Mouse (Mus musculus) natural killer cell, adult 2 months (primary cell): ENCODE results near the gene Brcc3.

Source experiments
- DNase-seq, 2 experiments: peaks; one replicate each; pipeline ENCODE4 v3.0.0; 2022; ENCODE audit warnings: low spot score in 2 of 2

Gene Brcc3

DNA sequence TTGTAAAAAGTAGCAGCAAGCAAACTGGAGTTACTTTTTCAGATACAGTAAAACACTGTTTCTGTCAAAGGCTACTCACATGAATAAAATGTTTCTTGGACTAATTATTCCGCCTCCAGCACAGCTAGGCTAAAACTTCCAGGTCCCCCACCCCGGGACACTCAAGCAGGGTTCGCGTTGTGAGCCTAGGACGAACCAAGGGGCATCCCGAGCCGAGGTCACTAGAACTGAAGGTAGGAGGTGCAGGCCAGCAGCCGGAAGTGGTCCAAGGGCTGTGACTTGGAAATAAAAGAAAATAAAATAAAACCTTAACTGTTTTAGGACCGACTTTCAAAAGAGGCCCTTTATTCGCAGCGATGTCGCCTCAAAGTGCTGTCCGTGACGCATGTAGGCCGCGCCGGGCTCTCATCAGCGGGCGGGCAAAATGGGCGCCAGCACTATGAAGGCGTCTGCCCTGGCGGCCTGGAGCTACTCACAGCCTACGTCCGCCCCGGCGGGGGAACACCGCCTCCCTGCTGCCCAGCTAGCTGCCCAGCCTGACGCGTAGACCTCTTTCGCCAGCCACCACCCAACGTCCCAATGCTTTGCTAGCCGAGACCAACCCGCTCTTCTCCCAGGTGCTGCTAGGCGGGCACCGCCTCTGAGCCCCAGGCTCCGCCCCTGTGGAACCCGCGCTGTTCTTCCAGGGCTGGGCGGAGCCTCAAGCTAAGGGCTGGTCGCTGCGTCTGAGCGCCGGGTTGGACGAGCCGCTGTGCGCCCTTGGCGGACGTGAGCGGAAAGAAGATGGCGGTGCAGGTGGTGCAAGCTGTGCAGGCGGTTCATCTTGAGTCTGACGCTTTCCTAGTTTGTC, at the start of gene Brcc3, which contains the start of the genes Cmc4 and Mtcp1:
Gene Brcc3 (plus strand): TSS at position 693 of the 850 bp plus-strand sequence.
Gene Cmc4 (minus strand): TSS at position 649 of the 850 bp plus-strand sequence.
Gene Mtcp1 (minus strand): TSS at position 653 of the 850 bp plus-strand sequence.
- peak; percentile 86 to 89 for DNase-seq

DNA sequence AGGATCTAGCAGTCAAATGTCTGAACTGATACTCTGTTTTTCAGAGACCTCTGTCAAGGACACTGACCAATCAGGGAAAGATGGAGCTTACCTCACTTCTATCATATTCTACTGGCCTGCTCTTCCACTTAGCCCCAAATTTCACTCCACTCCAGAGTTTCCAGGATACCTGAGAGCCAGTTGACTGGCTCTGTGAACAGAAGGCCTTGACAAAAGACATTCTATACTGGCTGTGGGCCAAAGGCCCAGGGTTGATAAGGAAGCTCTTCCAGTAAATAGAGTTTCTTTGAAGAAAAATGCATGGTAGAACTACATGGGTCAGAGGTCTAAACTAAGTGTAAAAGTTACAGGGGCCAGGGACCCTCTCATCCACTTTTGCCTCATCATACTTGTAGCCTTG, 46.2 kb upstream of the Brcc3 start:
- DNase-seq, result no peak

DNA sequence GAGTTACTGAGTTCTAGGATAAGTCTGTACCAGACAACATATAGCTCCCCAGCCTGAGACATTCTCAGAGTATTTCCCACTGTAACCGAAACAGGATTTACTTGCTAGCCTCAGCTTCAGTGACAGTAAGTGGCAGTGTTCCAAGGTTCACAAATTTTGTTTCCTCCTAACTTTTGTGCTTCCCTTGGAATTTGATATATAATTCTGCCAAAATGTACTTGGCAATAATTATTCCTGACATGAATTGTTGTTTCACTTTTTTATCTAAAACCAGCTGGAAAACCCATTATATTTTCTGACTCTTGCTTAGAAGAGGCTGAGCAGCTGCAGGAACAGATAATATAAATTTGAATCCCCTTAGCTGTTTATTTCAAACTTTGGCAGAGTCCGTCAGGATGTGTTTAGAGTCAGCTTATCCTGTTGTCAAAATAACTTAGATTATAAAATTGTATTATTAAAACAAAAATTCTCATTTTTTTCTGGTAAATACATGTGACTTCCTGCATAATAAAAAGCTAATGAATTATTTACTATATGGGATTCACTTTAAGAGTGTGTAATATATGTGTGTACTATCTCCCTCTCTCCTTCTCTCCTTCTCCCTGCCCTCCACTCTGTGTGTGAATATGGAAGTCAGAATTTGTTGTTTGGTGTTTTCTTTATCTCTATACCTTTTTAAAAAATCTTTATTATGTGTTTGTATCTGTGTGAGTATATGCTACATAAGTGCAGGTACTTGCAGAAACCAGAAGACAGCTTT, 43.6 kb upstream of the Brcc3 start:
- no peak for DNase-seq

DNA sequence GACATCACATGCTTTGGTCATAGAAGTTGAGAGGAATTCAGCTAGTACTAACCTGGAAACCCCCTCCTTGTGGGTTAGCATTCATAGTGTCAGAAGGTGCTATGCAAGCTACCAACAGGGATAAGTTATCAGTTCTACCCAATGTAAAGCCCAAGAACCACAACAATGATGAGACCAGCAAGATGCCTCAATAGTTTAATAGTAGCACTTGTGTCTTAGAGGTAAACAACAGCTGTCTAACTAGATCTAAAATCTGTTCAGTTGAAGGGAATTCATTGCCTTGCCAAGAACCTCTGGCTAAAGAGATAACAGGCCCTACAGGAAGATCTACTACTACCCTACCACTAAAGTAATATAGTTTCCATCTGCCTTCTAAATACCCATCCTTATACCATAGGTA, 39.6 kb upstream of the Brcc3 start:
- DNase-seq, result no peak

DNA sequence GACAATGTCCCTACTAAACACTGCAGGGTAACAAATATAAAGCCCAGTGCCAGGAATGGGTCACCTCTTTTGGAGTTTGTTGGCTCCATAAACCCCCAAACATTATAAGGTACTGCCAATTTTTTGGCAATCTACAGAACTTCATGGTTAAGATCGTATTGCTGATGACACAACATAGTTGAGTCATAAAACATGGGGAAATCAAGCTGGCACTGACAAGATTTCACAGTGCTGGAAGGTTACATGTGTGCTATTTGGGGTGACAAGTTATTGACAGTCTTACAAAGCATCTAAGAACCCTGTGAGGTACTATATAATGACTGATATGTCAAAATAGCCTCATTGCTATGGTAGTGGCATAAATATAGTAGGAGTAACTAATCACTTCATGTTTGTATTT, 35.3 kb upstream of the Brcc3 start:
- no peak for DNase-seq

DNA sequence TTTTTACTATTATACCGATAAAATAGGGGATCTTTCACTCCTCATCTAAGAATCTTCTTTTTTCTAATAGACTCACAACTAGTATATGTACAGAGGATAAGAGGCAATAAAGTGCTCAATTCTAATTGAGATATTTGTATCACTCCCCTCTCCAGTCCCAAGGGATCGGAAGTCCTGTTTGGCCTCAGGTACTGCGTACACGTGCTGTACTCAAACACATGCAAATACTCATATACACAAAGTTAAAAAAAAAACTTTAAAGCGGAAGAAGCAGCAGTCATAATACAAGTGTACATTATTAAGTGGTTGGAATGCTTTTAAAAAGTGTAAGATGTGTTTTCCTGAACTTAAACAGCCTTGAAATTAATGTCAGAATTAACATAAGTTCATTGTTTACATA, 34.7 kb upstream of the Brcc3 start:
- DNase-seq, result no peak

DNA sequence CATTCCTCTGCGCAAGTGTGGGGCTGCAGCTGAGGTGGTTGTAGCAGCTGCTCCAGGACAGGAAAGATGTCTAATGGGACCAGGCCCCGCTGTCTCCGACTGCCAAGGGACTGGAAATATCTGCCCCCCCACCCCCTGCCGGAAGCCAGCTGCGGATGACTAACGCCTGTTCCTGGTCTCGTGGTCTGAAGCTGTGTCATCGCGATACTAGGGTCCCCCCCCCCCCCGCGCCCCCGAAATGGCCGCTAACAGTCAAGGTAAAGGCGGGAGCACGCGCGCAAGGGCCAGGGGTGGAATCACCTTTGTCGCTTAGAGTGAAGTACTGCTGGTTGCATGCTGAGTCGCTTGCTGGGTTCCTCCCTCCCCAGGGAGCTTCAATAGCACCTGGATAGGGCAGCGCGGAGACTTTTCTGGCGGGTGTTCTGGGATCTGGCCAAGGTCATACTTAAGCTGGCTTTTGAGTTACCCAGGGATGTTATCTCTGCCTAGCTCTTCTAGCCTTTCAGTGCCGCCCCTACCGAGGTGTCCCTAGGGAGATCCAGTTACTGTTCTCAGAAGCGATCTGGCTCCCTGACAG, 34.1 kb upstream of the Brcc3 start, which contains the start of the genes Fundc2 and F8:
Gene Fundc2 (plus strand): TSS at position 205 of the 577 bp plus-strand sequence.
Gene F8 (minus strand): TSS at position 421 of the 577 bp plus-strand sequence.
- DNase-seq, result peak; percentile 44 to 72

DNA sequence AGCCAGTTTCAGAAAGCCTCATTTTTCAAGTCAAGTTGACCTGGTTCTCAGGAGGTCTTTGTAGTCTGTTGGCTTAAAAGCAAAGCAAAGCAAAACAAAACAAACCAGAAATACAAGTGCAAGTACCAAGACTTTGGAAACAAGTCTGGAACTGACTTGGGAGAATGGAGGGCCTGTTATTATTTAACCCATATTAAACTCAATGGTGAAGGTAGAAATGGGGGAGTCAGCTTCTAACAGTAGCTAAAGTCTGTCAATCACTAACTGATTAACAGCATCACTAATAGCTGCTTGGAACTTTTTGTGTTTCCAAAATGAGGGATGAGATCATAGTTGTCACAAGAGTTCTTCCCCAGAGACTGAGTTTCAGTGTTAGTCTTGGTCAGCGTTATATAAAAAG, 17.0 kb upstream of the Brcc3 start:
- DNase-seq, result no peak

DNA sequence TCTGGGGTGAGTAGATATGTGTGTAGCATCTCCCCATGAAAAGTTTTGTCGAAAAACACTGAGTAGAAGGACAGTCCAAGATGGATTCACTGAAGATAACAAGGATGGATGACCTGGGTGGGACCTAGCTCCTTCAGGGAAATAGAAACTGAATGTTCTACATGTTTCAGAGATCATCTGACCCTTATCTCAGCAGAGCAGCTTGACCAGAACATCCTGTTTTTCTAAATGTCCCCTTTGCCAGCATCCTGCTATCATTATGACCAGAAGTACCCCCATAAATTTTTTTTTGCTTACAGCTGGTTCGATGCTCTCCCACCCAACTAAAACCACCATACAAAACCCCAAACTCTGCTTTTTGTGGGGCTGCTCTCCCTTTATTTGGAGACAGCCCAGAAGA, 13.8 kb upstream of the Brcc3 start:
- DNase-seq, result no peak

DNA sequence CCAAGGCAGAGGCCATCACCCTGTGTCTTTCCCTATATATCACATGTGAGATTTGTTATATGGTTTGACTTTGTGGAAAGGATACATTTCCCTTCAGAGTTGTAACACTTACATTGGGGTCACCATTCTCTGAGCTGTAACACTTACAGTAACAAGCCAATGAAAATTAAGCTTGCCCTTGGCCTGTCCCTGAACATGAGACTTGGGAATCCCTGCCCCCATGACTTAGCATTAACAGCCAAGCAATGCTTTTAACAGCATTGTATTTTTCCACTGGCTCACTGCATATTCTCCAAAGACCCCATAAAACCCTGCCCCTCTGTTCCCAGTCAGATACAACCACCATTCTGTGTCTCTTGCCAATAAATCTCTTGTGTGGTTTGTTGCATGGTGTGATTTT, 13.1 kb upstream of the Brcc3 start:
- no peak for DNase-seq

DNA sequence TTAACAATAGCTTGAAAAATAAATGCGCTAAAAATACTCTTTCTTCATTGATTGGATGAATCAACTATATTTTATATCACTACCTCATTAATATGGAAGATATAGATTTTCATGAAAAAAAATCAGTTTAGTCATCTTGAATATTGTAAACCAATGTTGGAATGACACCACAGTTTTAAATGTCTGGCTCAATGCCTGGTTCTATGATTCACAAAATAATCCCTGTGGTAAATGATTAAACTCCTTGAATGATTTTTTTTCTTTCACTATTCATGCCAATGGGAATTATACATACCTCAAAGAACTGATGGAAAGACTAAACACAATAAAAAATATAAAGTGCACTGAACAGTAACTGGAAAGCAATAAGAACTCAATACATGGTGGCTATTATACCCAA, 6.7 kb upstream of the Brcc3 start:
- no peak for DNase-seq

DNA sequence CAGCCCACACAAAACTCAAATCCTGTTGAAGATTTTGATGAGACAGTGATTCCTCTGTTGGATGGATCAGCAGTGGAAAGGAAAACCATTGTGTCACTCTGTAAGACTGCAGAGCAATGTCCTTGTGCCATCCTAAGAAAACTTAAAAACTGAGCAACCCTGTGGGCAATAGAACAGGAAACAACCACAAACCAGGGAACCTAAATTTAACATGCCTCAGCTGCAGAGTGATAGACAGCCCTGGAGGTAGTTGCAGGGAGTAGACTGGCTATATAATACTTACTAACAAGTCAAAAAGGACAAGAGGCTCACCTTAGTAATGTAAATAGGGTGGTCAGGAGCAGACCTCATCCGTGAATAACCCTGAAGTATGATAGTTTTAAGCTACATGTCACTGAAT, 38.2 kb downstream of the Brcc3 start:
- DNase-seq, result no peak

DNA sequence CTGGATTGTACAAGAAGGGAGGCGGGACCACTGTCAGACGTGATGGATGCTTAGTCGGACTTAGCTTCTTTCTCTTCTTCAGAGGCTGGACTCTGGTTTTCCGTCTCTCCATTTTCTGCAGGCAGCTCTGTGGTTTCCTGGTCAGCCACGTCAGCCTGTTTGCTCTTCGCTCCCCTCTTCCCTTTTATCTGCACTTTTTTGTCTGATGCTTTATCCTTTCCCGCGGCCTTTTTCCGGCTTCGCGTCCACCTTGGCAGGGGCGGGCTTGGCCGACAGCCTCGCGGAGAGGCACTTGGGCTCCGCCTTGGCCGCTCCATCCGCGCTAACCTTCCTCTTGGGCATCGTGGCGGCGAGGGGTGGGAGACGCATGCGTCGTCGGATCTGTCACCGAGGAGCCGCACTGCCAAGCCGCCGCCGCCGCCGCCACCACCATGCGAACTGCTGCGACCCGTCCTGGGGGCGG, 58.8 kb downstream of the Brcc3 start:
- DNase-seq, result peak; percentile 17 to 19

DNA sequence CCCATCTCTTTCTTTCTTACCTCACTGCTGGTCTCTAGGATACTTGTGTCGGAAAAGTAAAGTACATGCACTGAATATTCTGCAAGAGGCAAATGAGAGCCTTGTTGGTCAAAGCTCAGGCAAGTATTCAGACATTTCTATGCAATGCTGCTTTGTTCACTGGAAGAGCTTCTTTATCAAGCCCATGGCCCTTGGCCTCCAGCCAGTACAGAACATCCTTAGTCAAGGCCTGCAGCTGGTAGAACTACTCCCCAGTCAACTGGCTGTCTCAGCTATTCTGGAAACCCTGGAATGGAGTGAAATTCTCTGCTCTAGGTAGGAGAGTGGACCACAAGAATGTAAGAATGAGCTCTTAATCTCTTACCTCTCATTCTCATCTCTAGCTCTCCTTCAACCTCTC, 73.5 kb downstream of the Brcc3 start:
- DNase-seq, result no peak
